ENCODE assay signal across 8 mouse cellular contexts in genomic region chr11:70334477-70334876, GRCm38 (mm10). TPM values are rescaled to one million over a fixed set of nuclear protein-coding genes. Genes with fewer than 3 reads are reported as not detected.
DNase-seq lines count a peak whose midpoint lies in the region; ATAC-seq and TF ChIP-seq lines count a peak whose summit lies in the region.

No protein-coding gene starts in this region.

- H3K4me2 ChIP-seq in embryonic facial prominence, embryonic 11.5 days (ENCODE audit: low read depth, low read length), result no peak overlapping the region

- no peak for ATAC-seq in cerebellum, adult (ENCODE audit: insufficient number of reproducible peaks, low FRiP score, low TSS enrichment)
- no peak; the same call in 1 of the 2 replicates for ATAC-seq in embryonic facial prominence, embryonic 11.5 days (replicated peaks; ENCODE audit: insufficient number of reproducible peaks, low FRiP score, low TSS enrichment, low read depth)

- no peaks in the 10 kb centered on the region for H3K4me1 ChIP-seq in embryonic facial prominence, embryonic 11.5 days (ENCODE audit: control insufficient read depth, insufficient read depth, low read length)
- no peaks in the 10 kb centered on the region; the same call in 1 of the 2 replicates for H3K4me1 ChIP-seq in spleen, adult 2 months (ENCODE audit: control insufficient read depth, insufficient read depth, insufficient read length)

- H3K27ac ChIP-seq in embryonic facial prominence, embryonic 11.5 days (replicated peaks; ENCODE audit: low read depth, low read length), result no peak overlapping the region
- H3K27ac ChIP-seq in spleen, adult 2 months (ENCODE audit: insufficient read depth, low read length), result no peak overlapping the region

- H3K9ac ChIP-seq in embryonic facial prominence, embryonic 11.5 days (replicated peaks; ENCODE audit: low read length), result no peak overlapping the region

- no peaks in the 10 kb centered on the region for H3K9me3 ChIP-seq in embryonic facial prominence, embryonic 11.5 days (replicated peaks; ENCODE audit: control insufficient read depth, low read length)

- no peaks in the 10 kb centered on the region for H3K27me3 ChIP-seq in embryonic facial prominence, embryonic 11.5 days (ENCODE audit: control insufficient read depth, insufficient read depth, low read length)
- H3K27me3 ChIP-seq in spleen, adult 2 months (ENCODE audit: control insufficient read depth, insufficient read depth, low read length), result no peaks in the 10 kb centered on the region

- WGBS in embryonic facial prominence, embryonic 11.5 days, result 37% methylated on average over 4 of the region's 4 CpGs
- 28% methylated on average over 4 of the region's 4 CpGs for WGBS in spleen, adult 2 months

- H3K36me3 ChIP-seq in embryonic facial prominence, embryonic 11.5 days (replicated peaks; ENCODE audit: control insufficient read depth, insufficient read depth, low read depth, low read length), result no peaks in the 10 kb centered on the region
- H3K36me3 ChIP-seq in spleen, adult 2 months (ENCODE audit: control insufficient read depth, insufficient read depth, low read length), result no peaks in the 10 kb centered on the region

- DNase-seq in cerebellum, adult 8-10 months, result peak; percentile 11
- DNase-seq in urinary bladder, postnatal 14 days (ENCODE audit: low spot score), result peak; percentile 76
- DNase-seq in urinary bladder, adult 2 months (ENCODE audit: low spot score), result no peak
- peak; percentile 74 for DNase-seq in embryonic facial prominence, embryonic 11.5 days (ENCODE audit: low spot score)
- DNase-seq in kidney, postnatal 4 days, result peak; percentile 86 to 89
- DNase-seq in lung, postnatal 10 days, result peak; percentile 81
- peak in 1 of 2 experiments; percentile 41 for DNase-seq in spleen, adult 2 months (ENCODE audit: low read depth in 1 of 2, low spot score in 2 of 2)

- H3K4me3 ChIP-seq in embryonic facial prominence, embryonic 11.5 days (ENCODE audit: low read depth, low read length), result no peak overlapping the region
- no peak overlapping the region for H3K4me3 ChIP-seq in spleen, adult 2 months (ENCODE audit: extremely low read depth, insufficient read depth, insufficient read length)

- peak; percentile 30; the same call in 1 of the 2 replicates for TF ChIP-seq CTCF in spleen, adult 2 months (IDR thresholded peaks at IDR 0.05; ENCODE audit: extremely low read depth, insufficient read depth, insufficient read length, insufficient replicate concordance)

- no peak for TF ChIP-seq POLR2A in spleen, adult 2 months (IDR thresholded peaks at IDR 0.05; ENCODE audit: low read depth, low read length)

RNA-seq across cellular contexts. Expression of gene Alox12e, which starts 12.0 kb away (rescaled TPM):
- polyA plus RNA-seq in urinary bladder, adult 2 months (2012; rRNA removed), result 0.14 and 0.21 TPM in 2 replicates
- polyA plus RNA-seq in embryonic facial prominence, embryonic 11.5 days (2014; fragmentation: Nextera tagmentation; extraction: Ambion mirVana), result 0.14 and 0.43 TPM in 2 replicates
- 0.12 and 0.13 TPM in 2 replicates for polyA plus RNA-seq in spleen, adult 2 months (2012; rRNA removed)

RNA-seq across cellular contexts. Expression of gene Alox15, which starts 17.4 kb away (rescaled TPM):
- polyA plus RNA-seq in urinary bladder, adult 2 months (2012; rRNA removed), result 0.80 and 1.3 TPM in 2 replicates
- polyA plus RNA-seq in embryonic facial prominence, embryonic 11.5 days (2014; fragmentation: Nextera tagmentation; extraction: Ambion mirVana), result 0.34 and 0.84 TPM in 2 replicates
- 2.5 and 4.1 TPM in 2 replicates for polyA plus RNA-seq in spleen, adult 2 months (2012; rRNA removed)
